Comparison of ENCODE assay signal across 16 mouse cellular contexts in the genomic region with DNA sequence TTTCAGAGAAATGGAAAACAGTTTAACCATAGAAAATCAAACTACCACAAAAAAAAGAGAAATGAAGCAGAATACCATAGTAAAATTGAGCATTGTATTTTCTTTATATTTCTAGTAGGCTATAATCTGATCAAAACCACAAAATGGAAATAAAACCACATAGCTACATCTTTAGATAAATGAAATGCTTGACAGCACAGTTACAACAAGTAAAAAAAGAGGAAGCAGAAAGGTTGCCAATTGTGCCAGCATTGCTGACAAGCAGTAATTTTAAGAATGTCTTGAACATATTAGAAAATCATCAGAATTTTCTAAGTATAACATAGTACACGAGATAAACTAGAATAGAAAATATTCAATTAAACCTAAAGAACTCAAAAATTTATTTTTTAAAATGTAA.
"Had no signal": no experiment of that assay in that cellular context is flagged by ENCODE, and none has a peak within 500 bp of the region (broad histone marks: within the 10 kb centered on the region; RNA-seq: fewer than 3 reads in every experiment).

No protein-coding gene starts in this region.

- H3K4me3 ChIP-seq: megakaryocyte, embryonic 14.5 days; midbrain, embryonic 13.5 days; midbrain, embryonic 15.5 days; neural tube, embryonic 12.5 days; stomach, embryonic 15.5 days had no signal

- DNase-seq: lung, adult 18-20 months; lung, embryonic 14.5 days; lung, postnatal 10 days; lung, postnatal 4 days; right cerebral cortex, postnatal 14 days; spleen, adult 18-20 months; thymus, adult 18-20 months; thymus, postnatal 14 days; thymus, postnatal 36 days had no signal

- H3K36me3 ChIP-seq: midbrain, embryonic 13.5 days; midbrain, embryonic 15.5 days; neural tube, embryonic 12.5 days; stomach, embryonic 15.5 days had no signal

- H3K27me3 ChIP-seq: megakaryocyte, embryonic 14.5 days; midbrain, embryonic 13.5 days; midbrain, embryonic 15.5 days; neural tube, embryonic 12.5 days; stomach, embryonic 15.5 days had no signal

- H3K4me1 ChIP-seq: megakaryocyte, embryonic 14.5 days; midbrain, embryonic 13.5 days; midbrain, embryonic 15.5 days; neural tube, embryonic 12.5 days; stomach, embryonic 15.5 days had no signal

- H3K27ac ChIP-seq: liver, embryonic 14.5 days; midbrain, embryonic 13.5 days; midbrain, embryonic 15.5 days; neural tube, embryonic 12.5 days; stomach, embryonic 15.5 days; stomach, postnatal 0 days had no signal

- ATAC-seq: midbrain, embryonic 13.5 days; midbrain, embryonic 15.5 days had no signal
